Mouse (Mus musculus) ovary, adult 18-20 months (tissue): ENCODE measurements around the gene C2cd2.
A peak's percentile ranks its signal among the peaks of the same experiment; 100 is the strongest.

Experiments
- DNase-seq: peaks from one replicate; pipeline ENCODE4 v3.0.0; 2022; ENCODE audit warnings: low spot score, mixed read lengths

The C2cd2 gene

DNA sequence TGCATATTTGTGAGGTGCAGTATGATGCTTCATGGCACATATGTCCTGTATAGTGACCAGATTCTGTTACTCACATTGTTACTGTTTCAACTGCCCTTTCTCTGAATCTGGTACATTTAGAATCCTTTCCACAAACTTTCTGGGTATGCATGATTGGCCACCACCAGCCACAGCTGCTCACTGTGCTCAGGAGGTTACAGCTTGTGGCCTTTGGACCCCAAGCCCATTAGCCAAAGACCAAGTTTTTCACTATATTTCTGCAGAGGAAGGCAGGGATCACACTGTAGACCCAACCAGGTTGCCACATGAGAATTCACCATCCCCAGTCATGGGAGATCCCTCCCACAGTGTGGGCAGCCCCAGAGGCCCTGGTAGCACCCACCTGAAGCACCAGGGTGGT is 79.5 kb downstream of the C2cd2 start:
- no peak for DNase-seq

DNA sequence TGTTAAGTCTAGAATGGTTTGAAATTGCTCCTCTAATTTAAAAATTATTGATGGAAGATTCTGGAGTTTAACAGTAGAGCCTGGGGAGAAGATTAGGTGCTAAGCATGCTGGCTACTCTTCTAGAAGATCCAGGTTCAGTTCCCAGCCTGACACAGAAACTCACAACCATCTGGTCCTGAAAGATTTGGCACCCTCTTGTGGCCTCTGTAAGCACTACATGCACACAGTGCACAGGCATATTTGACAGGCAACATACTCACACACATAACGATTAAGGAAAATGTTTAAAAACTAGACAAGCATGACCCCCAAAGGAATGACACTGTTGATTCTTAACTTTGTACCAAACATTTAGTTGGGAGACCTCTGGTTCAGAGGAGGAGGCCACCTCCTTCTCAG is 83.3 kb downstream of the C2cd2 start:
- no peak for DNase-seq

DNA sequence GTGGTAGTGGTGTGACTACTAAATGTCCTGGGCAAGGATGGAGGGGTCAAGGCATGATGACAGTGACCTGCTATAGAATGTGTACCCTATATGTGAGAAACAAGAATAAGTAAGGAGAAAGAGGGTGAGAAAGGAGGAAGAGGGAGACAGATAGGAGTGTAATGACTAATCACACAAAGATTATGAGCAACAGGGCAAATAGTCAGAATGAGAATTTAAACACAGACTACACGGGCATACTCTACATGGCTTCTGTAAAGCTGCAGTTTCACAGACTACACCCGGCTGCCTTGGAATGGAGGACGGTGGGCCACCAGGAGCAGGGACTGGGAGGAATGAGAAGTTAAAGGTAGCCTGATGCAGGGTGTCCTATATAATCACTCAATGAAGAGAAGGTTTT is 84.9 kb downstream of the C2cd2 start:
- DNase-seq: no peak

DNA sequence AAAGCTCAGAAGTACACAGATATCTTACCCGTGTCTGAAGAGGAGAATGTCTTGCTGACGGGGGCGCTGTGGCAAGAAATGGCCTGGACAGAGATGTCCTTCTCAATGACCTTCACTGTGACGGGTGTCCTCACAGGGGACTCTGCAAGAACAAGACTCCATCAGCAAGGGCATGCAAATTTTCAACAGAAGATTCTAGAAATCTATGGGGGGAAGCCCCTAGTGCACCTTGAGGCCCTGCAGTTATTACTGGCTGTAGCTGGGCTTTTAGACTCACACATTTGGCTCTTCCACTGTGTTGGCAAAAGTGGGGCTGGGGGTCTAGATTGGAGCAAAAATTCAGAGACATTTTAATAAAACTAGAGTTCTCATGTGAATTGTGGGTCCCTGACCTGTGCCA is 87.3 kb downstream of the C2cd2 start:
- DNase-seq: no peak

DNA sequence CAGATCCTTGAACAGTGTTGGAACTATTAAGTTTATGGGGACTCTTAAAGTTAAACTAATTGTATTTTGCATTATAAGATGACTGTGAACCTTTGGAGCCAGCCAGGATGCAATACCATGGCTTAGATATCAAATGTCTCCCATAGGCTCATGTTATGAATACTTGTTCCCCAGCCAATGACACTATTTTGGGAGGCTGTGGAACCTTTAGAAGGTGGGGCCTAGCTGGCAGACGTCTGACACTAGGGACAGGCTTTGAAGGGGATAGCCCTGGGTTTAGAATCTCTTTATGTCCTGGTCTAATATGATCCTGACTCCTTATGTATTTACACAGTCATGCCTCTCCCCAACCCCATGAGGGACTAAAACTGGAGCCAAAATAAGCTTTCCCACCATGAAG is 88.0 kb downstream of the C2cd2 start:
- DNase-seq: no peak

DNA sequence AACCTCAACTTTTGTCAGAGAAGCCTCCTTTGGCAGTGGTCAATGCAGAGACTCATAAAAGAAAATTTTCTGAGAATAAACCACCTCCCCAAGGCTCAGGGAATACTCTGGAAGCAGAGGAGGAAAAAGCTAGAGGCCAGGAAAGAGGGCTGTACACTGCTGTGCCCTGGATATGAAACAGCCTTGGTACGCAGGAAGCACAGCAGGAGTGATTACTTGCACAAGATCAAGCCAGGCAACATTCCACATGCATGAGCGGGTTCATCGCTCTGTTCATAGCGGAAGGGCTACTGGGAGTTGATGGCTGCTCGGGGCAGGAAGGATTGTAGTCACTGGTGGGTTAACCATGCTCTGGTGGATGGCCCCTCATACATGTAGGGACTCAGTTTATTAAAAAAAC is 89.7 kb downstream of the C2cd2 start:
- no peak for DNase-seq

DNA sequence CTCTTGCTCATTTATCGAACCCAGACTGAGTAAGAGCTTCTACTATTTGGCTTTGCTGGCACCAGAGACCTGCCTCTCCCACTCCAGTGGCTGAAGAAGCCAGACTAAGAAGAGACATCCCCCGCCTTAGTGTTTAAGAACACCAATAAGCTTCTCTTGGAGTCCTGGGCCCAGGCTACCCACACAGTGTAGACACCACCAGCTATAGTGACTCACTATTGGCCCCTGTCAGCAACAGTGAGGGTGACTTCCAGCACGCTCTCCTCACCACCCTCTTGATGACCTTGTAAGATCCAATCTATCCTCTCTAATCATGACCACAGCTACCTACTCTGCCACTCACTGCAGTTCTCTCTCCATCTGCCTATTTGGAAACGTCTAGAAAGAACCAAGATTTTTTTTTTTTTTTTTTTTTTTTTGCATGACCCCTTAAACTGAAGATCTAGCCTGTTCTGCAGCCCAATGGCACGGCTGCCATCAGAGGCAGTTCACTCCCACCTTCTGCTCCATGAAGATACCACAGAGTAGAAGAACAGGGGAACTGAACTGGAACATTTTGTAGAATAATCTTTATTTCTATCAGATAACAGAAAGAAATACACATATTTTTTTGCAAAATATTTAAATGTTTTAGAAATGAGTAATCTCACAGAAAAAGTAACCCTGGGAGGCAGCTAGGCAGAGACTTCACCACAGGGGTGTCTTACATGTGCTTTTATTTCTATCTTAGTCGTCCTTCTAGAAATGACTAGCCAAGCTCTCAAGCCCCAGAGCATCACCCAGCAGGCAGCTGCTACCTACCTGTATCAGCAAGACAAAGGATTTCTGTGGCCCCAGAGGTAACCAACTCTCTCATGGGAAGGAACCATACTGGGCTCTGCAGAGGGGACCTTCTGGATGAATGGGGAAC is 93.0 kb downstream of the C2cd2 start:
- DNase-seq: no peak

DNA sequence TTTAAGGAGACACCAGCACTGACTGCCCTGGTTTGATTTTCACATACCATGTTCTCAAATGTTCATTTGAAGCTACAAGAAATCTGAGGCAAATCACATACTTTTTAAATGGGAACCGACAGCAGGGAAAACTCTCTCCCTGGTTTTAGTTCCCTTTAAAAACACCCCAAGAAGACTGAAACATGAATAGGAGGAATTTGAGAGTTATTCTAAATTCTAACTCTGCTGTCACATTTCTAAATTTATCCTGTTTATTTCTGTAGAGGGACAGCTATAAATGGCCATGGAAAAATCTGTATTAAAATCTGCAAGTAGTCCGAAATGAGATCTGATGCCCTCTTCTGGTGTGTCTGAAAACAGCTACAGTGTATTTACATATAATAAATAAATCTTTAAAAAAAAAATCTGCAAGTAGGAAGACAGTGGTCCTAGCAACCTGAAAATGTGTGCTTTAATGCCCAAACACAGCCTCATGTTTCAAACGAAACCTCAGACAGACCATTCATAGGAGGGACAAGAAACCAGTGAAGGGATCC is 98.4 kb downstream of the C2cd2 start:
- no peak for DNase-seq

DNA sequence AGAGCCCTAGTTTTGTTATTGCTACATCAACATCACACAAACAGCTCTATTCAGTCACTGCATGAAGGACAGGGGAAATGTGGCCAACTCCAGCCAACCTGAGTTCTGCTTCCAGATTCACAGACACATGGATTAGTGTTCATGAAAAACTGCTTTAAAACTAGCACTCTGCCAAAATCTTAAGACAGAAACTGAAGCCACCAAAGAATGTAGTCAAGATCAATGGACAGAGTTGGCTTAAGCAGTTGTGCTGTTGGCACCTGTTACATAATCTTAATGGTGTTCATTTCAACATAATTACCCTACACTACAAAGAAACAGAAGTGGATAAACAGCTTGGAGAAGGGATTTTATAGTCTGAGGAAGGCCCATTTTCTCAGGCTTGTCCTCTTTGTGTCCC is 106.3 kb downstream of the C2cd2 start:
- no peak for DNase-seq

DNA sequence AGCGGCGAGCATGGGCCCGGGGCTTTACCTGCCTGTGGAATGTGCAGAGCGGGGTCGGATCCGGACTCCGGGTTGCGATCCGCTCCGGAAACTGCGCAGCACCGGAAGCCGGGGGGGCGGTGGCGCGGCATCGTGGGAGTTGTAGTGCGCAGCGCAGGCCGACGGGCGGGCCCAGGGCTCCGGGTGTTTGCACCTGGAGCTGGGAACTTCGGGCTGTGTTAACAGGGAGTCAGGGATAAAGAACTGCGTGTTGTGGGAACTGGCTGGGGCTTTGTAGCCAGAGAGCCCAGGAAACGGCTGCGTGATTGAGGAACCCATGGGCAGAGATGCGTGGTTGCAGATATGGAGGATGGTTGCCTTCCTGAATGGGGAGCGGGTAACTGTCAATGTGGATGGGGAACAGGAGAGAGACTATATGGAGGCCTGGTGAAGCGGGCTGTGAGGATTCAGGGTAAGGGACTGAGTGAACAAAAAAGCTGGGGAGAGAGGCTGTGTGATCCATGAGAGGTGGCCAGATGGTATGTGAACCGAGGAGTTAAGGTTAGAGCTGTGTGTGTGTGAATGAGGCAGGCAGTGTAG is 110.6 kb downstream of the C2cd2 start, which contains the start of gene Prdm15:
Gene Prdm15, minus strand, starts transcription at position 110 of the 579 bp plus-strand sequence.
- DNase-seq: peak; percentile 72

DNA sequence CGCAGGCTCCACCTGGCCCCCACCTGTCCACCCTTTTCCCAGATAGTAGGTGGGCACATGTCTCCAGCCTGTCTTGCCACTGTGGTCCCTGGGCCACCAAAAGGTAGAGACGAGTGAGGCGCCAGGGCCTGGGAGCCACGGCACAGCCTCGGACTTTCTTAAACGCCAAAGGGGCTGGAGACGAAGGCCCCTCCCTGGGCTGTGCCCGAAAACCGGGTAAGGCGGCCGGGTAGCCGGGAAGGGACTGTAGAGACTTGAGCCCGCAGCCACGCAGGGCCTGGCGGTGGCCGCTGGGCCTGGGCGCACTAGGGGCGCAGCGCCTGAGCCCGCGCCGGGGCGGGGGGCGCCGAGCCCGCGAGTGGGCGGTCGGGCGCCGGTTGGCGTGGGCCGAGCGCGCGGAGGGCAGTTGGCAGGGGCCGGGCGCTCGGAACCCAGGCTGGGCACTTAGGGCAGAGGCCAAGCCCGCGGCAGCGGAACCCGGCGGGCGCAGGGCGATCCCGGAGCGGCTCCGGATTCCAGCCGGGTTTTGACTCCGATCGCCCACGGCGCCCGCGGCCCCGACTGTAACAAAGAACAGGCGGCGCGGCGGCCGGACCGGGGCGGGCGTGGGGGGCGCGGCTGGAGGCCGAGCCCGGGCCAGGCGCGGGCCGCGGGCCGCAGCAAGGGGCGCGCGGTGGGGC is 111.2 kb downstream of the C2cd2 start:
- peak; percentile 80 for DNase-seq

DNA sequence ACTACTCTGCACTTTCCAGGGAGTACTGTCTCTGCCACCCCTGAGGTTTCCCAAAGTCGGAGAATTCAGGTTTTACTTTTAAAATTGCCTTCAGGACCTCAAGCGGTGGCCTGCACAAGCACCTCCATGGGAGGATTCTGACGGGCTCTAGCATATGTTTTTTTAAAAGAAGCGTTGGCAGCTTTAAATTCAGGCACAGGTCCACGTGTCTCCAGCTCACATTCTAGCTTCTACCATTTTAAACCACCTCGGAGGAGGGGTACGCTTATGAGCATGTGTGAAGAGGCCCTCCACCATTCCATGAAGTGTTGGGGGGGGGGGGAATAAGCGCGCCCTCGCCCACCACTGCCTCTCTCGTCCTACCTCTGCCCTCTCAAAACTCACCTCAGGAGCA is 111.7 kb downstream of the C2cd2 start:
- no peak for DNase-seq

DNA sequence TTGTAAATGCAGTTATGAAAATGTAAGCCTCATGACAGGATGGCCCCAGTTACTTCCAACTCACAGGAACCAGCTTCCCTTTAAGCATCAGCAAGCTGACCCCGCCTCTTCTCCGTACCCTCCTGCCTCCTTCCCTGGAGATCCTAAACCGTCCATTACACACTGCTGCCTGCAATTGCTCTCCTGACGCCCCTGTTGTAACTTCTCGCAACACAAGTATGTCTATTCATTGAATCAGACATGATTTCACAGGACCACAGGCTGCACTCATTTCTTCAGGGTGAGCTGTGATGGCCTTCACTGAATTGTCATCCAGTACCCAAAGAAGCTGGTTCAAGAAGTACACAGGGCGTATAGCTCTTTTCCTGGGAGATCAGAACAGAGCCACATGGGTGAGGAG is 113.6 kb downstream of the C2cd2 start:
- DNase-seq: no peak

DNA sequence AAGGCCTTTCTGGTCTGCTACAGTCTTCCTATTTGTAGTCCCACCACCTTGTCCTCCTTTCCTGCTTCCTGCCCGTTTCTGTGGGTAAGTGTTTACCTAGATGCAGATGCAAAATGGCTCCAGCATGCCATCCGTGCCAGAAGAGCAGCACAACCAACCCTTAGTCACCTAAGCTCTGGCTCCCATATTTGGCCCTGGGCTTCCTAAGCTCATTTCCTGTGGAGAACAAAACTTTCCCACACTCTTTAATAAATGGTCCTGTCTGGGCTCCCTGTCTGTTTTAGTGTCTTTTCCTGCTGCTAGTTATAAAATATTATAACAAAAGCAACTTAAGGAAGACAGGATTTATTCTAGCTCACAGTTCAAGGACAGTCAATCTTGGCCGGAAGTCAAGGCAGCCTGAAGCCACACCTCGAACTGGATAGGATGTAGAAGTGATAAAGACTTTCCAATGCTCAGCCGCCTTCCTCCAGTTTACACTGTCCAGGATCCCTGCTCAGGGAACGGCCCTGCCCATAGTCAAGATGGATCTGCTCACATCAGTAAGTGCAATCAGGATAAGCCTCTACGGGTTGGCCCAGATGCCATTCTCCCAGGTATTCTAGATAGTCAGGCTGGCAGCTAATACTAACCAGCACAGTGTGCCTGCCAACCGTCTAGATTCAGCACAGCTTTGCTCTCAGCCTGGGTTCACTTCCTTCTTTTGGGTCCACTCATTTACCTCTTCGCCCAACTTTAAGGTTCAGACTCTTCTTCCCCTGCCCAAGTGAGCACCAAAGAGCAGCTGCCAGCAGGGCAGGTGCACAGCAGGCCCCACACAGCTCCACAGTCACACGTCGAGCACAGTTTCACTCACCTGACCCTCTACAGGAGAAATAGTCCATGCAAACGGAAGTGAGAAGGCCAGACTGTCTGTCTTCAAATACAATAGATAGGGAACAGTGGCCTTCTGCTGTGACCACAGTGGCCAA is 117.1 kb downstream of the C2cd2 start:
- DNase-seq: peak; percentile 33

DNA sequence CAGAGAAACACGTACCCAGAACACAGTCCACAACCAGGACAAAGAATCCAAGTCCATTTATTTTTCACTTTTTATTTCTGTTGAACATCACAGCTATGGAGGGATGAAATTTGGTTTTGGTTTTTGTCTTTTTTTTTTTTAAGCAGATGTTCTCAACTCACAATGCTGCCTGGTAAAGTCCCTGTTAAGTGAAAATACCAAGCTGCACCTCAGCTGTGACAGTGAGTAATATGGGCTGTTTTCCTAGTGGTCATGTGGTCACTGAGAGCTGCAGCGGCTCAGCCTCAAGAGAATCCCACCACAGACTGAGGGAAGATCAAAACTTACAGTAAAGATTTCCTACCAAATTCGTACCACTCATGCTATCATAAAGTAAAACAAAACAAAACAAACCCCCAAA is 130.2 kb downstream of the C2cd2 start:
- no peak for DNase-seq

DNA sequence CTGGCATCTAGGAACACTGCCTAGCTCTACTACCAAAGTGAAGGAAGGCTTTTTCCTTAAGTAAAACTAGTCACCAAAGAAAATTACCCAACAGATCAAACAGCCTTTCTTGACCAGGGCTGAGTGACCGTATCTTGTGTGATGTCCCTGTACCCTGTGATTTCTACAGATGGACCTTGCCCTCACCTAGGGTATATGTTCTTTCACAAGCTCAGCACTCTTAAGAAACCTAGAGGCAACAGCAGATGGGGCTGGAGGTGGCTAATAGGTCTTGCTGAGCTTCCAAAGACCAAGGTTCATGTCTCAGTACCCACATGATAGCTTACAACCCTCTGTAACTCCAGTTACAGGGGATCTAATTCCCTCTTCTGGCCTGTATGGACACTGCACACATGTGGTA is 134.2 kb downstream of the C2cd2 start:
- no peak for DNase-seq

DNA sequence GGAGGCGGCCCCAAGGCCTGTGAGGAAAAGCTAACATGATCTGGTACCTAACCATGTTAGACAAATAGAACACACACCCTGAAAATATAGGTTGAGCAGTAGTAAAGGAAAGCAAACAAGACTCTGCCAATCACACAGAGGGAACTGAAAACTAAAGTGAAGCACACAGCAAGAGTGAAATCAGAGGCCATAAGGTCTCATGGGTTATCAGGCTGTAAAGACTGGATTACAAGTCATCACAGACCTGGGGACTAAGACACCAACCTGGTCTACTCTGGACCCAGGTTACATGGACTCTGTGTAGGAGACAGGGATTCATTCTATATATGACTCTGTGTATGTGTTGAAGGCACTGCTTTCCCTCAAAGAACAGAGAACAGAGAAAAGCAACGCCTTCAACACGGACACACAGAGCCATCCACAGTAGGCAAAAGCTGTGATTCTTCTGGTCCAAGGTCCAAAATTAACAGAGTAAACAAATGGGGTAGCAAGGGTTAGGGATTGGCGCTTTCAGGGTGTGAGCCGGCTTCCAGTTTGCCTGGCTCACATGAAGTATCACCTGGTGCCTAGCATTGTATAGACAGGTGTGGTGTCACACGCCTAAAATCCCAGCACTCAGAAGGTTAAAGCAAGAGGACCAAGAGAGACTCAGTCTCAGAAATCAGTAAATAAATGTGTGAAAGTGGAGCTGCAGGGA is 138.9 kb downstream of the C2cd2 start:
- DNase-seq: no peak

DNA sequence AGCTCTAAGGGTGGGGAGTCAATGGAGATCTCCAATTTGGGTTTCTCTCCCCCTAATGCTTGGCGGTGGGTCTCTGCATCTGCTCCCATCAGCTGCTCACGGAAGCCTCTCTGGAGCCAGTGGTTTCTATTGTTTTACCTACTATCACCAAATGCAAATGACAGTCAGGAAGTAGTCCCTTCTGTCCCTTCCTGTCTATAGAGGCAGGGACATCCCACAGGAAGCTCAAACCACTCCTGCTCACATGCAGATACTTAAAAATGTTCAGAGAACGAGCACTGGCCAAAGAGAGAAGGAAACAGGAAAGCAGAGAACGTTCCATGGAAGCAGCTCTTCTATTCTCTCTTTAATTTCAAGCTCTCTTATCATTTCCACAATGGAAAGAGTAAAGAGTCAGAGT is 142.9 kb downstream of the C2cd2 start:
- no peak for DNase-seq

DNA sequence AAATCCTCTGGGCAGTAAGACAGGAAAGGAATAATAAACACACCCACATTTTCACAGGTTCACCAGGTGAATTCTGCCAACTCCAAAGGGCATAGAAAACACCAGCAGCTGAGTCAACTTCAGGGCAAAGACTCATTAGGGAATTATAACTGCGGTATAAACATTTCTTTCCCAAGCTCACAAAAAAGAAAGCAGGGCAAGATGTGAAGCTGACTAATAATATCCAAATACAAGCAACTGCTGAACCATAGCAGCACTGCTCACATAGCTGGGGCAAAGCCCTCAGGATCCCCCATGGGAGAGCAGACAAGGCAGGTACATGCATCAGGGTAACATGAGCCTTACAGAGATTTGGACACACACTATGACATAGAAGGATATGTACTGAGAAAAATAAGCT is 145.0 kb downstream of the C2cd2 start:
- no peak for DNase-seq

DNA sequence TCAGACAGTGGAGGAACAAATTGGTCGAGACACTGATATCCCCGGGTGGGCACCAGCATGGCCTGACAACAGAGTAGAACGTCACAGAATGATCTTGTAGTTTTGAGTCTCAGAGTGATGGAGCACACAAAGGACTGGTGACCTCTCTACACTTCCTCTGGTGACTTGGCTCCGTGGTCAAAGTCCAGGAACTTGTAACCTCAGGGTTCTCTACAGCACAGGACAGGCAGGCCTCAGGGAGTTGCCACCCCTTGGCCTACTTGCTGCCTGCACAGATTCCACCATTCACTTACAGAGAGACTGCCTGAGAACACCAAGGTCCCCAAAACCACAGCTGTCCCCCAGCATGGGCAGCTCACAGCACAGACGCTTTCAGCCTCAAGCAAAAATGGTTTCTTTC is 147.1 kb downstream of the C2cd2 start:
- DNase-seq: no peak

DNA sequence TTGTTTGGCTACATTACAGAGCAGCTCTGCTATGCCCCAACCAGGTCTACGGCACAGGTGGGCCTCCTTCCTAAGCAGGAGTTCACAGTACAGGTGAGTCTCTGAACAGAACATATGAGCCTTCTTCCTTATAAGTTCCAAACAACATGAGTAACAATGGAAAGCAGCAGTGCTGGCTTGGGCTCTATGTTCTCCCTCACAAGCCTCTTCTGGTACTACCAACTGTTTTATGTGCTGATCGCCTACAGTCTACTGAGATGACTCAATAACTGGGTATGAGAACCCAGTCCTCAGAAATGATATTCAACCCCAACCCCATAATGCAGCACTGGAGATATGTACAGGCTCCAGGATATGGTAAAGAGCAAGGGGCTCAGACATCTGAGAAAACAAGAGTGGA is 148.3 kb downstream of the C2cd2 start:
- no peak for DNase-seq
